Mouse (Mus musculus): Measurements from ENCODE around the gene Hbs1l.

- TF ChIP-seq CTCF (IDR thresholded peaks at IDR 0.05) (no peak), EP300 (IDR thresholded peaks at IDR 0.05) (no peak)
Observed at GRCm38 (mm10) chr10:21248556-21248955, 47.2 kb upstream of the Hbs1l start.
